Mouse (Mus musculus): ENCODE results near the gene Gm4353.

GRCm38 (mm10) chr7:116124057-116124456, 39.6 kb upstream of the Gm4353 start:
- TF ChIP-seq CHD2 (IDR thresholded peaks at IDR 0.05; ENCODE audit: low read depth, low read length): no peak
- TF ChIP-seq ZC3H11A (IDR thresholded peaks at IDR 0.05; ENCODE audit: borderline replicate concordance, low read depth, low read length): no peak
- TF ChIP-seq HCFC1 (IDR thresholded peaks at IDR 0.05; ENCODE audit: borderline replicate concordance, insufficient read depth, low read length): no peak
- TF ChIP-seq MAFK (IDR thresholded peaks at IDR 0.05; ENCODE audit: insufficient read depth, low read depth, low read length): no peak
- no peak for TF ChIP-seq ZNF384 (IDR thresholded peaks at IDR 0.05; ENCODE audit: low read depth, low read length)

Measured in ES-E14 (cell line).